Mouse (Mus musculus) cerebellum, adult 2 months (tissue): Measurements from ENCODE around the gene Vps16.

Source experiments
- CTCF ChIP-seq: fragments of 200-500 bp; IDR thresholded peaks from 2 replicates; pipeline ENCODE4 v1.5.1; 2011; ENCODE audit warnings: low read depth, mild to moderate bottlenecking, control low read depth, low read length, moderate library complexity, borderline replicate concordance; ENCODE audit not compliant: insufficient read depth
- POLR2A ChIP-seq: fragments of 200-500 bp; IDR thresholded peaks from 2 replicates; pipeline ENCODE4 v1.6.1; 2011; ENCODE audit warnings: low read length, control low read depth, borderline replicate concordance; ENCODE audit not compliant: insufficient read depth

GRCm38 (mm10) chr2:130448449-130448848, 24.3 kb downstream of the Vps16 start:
- no peak for TF ChIP-seq CTCF
- TF ChIP-seq POLR2A: no peak
